Mouse (Mus musculus) c-Kit-positive CD71-positive TER-119-positive erythroid progenitor cells, embryonic 14.5 days (primary cell): ENCODE data around the gene Exoc4.

Experiments used
- DNase-seq: peaks from one replicate; pipeline ENCODE4 v3.0.0-alpha.2; 2013; ENCODE audit warnings: low spot score

Exoc4 gene

GRCm38 (mm10) chr6:33476134-33476533 is 227.2 kb downstream of the Exoc4 start:
- DNase-seq: no peak

GRCm38 (mm10) chr6:33484568-33484967 is 235.7 kb downstream of the Exoc4 start:
- DNase-seq: no peak

GRCm38 (mm10) chr6:33489788-33490187 is 240.9 kb downstream of the Exoc4 start:
- DNase-seq: no peak

GRCm38 (mm10) chr6:33496141-33496855 is 247.4 kb downstream of the Exoc4 start:
- no peak for DNase-seq

GRCm38 (mm10) chr6:33497348-33497747 is 248.5 kb downstream of the Exoc4 start:
- DNase-seq: no peak

GRCm38 (mm10) chr6:33502388-33502787 is 253.5 kb downstream of the Exoc4 start:
- no peak for DNase-seq

GRCm38 (mm10) chr6:33503381-33503780 is 254.5 kb downstream of the Exoc4 start:
- no peak for DNase-seq

GRCm38 (mm10) chr6:33507134-33507533 is 258.2 kb downstream of the Exoc4 start:
- no peak for DNase-seq

GRCm38 (mm10) chr6:33515391-33515790 is 266.5 kb downstream of the Exoc4 start:
- DNase-seq: no peak

GRCm38 (mm10) chr6:33516798-33517197 is 267.9 kb downstream of the Exoc4 start:
- no peak for DNase-seq

- DNase-seq: no peak
Observed at GRCm38 (mm10) chr6:33517890-33518410, 269.1 kb downstream of the Exoc4 start.

- no peak for DNase-seq
Observed at GRCm38 (mm10) chr6:33525695-33526366, 276.9 kb downstream of the Exoc4 start.

GRCm38 (mm10) chr6:33540356-33540755 is 291.5 kb downstream of the Exoc4 start:
- no peak for DNase-seq

GRCm38 (mm10) chr6:33542712-33543111 is 293.8 kb downstream of the Exoc4 start:
- DNase-seq: no peak

GRCm38 (mm10) chr6:33551934-33552333 is 303.0 kb downstream of the Exoc4 start:
- no peak for DNase-seq

GRCm38 (mm10) chr6:33560925-33561324 is 312.0 kb downstream of the Exoc4 start:
- no peak for DNase-seq

- DNase-seq: no peak
Observed at GRCm38 (mm10) chr6:33561911-33562310, 313.0 kb downstream of the Exoc4 start.

GRCm38 (mm10) chr6:33575947-33576346 is 327.1 kb downstream of the Exoc4 start:
- DNase-seq: no peak

- no peak for DNase-seq
Observed at GRCm38 (mm10) chr6:33608469-33608868, 359.6 kb downstream of the Exoc4 start.

- DNase-seq: no peak
Observed at GRCm38 (mm10) chr6:33613978-33614377, 365.1 kb downstream of the Exoc4 start.

GRCm38 (mm10) chr6:33618590-33618989 is 369.7 kb downstream of the Exoc4 start:
- DNase-seq: no peak

GRCm38 (mm10) chr6:33620701-33621100 is 371.8 kb downstream of the Exoc4 start:
- no peak for DNase-seq

- DNase-seq: no peak
Observed at GRCm38 (mm10) chr6:33625931-33626330, 377.0 kb downstream of the Exoc4 start.
